Mouse (Mus musculus) liver, postnatal 0 days (tissue): Measurements from ENCODE around the gene Gpsm1.

Experiments used
- CTCF ChIP-seq: sonication (generic); IDR thresholded peaks from 2 replicates; pipeline ENCODE4 v1.5.1; 2016; ENCODE audit warnings: antibody characterized with exemption, low read depth
- EP300 ChIP-seq: IDR thresholded peaks from 2 replicates; pipeline ENCODE4 v1.6.1; 2016; ENCODE audit warnings: antibody characterized with exemption, low read depth, mild to moderate bottlenecking

DNA sequence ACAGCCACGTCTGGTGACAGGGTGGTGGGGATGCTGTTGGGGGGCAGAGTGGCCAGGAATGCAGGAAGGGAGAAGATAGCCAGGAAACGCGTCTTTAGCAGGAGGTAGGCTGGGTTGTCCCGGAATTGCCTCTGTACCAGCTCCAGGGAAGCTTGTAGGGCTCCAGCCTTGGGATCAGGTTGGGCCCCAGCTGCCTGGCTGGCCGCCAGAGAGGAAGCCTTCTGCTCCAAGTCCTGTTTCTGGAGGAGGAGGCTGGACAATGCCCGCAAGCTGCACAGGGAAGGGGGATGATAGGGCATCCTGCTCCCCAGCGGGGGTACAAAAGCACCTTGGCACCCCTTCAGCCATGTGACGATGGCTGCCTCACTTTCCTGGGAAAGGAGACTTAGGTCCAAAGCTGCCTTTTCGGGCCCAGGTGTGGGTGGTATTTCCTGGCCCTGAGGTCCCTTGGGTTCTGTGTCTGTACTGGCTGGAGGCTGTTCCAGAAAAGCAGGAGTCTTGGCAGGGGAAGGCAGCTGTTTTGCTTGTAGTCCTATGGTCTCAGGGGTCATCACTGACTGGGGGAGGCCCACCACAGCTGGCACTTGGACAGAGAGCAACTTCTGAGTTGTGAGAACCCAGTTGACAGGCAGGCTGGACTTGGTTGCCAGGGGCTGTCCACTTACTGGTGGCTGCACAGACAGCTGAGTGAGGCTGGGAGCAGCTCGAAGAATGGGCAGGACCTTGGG lies 49.6 kb downstream of the Gpsm1 start:
- TF ChIP-seq CTCF (no peak), EP300 (no peak)
